Mouse (Mus musculus): ENCODE measurements around the gene Ttll11.

- TF ChIP-seq CTCF (IDR thresholded peaks at IDR 0.05; ENCODE audit: borderline replicate concordance, control insufficient read depth, extremely low read depth, insufficient read depth, low read length, poor library complexity) (no peak), POLR2A (IDR thresholded peaks at IDR 0.05; ENCODE audit: control insufficient read depth, extremely low read depth, insufficient read depth, low read length, poor library complexity) (no peak)
These were observed 146.2 kb downstream of the Ttll11 start for GRCm38 (mm10) chr2:35833546-35833945.
